Comparison of ENCODE assay signal across 28 mouse cellular contexts in the genomic region with DNA sequence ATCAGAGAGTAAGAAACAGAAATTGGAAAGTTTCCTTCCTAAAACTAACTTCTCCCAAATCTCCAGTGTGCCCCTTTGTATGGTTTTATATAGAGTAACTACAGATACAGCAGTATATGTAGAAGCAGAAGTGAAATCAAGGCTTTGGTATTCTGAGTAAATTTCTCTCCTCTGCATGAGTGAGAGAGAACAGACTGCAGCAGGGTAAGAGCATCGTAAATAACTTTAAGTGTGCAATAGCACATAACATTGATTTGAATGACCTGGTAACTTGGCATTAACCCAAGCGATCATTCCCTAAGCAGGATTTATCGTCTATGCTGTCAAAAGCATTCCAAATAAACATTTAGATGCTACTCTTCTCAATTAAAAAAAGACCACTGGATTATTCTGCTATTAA. TPM values are rescaled to one million over a fixed set of nuclear protein-coding genes. Genes with fewer than 3 reads are reported as not detected.
A peak's percentile ranks its signal among the peaks of the same experiment; 100 is the strongest.
DNase-seq lines count a peak whose midpoint lies in the region; ATAC-seq and TF ChIP-seq lines count a peak whose summit lies in the region.
"Had no signal": no experiment of that assay in that cellular context is flagged by ENCODE, and none has a peak within 500 bp of the region (broad histone marks: within the 10 kb centered on the region; RNA-seq: fewer than 3 reads in every experiment).

No protein-coding gene starts in this region.

- TF ChIP-seq CTCF in lung, embryonic 14.5 days (IDR thresholded peaks at IDR 0.05; ENCODE audit: low read depth) = no peak

- no peak overlapping the region for H3K27ac ChIP-seq in kidney, embryonic 15.5 days
- H3K27ac ChIP-seq in lung, embryonic 14.5 days (ENCODE audit: low read depth) = no peak overlapping the region
- H3K27ac ChIP-seq in neural tube, embryonic 15.5 days (replicated peaks) = no peak overlapping the region
- H3K27ac ChIP-seq: heart, embryonic 13.5 days; hindbrain, embryonic 14.5 days; limb, embryonic 12.5 days; liver, embryonic 13.5 days had no signal

- H3K36me3 ChIP-seq in kidney, embryonic 15.5 days = no peaks in the 10 kb centered on the region
- H3K36me3 ChIP-seq in lung, embryonic 14.5 days (ENCODE audit: insufficient read depth) = no peaks in the 10 kb centered on the region
- no peaks in the 10 kb centered on the region for H3K36me3 ChIP-seq in neural tube, embryonic 15.5 days
- H3K36me3 ChIP-seq: heart, embryonic 13.5 days; limb, embryonic 12.5 days; liver, embryonic 13.5 days had no signal

- no peaks in the 10 kb centered on the region for H3K4me1 ChIP-seq in kidney, embryonic 15.5 days
- no peaks in the 10 kb centered on the region for H3K4me1 ChIP-seq in lung, embryonic 14.5 days (ENCODE audit: insufficient read depth)
- H3K4me1 ChIP-seq in neural tube, embryonic 15.5 days = no peaks in the 10 kb centered on the region
- H3K4me1 ChIP-seq: heart, embryonic 13.5 days; limb, embryonic 12.5 days; liver, embryonic 13.5 days had no signal

- H3K4me2 ChIP-seq in kidney, embryonic 15.5 days = no peak overlapping the region
- no peak overlapping the region for H3K4me2 ChIP-seq in lung, embryonic 14.5 days
- no peak overlapping the region for H3K4me2 ChIP-seq in neural tube, embryonic 15.5 days
- H3K4me2 ChIP-seq: heart, embryonic 13.5 days; hindbrain, embryonic 14.5 days; limb, embryonic 12.5 days; liver, embryonic 13.5 days had no signal

- peak; percentile 66; the same call in 1 of the 2 replicates for ATAC-seq in kidney, embryonic 15.5 days (replicated peaks; ENCODE audit: low FRiP score)
- ATAC-seq in lung, embryonic 14.5 days (ENCODE audit: insufficient read depth) = peak; percentile 71; the same call in 1 of the 2 replicates
- peak; percentile 58 for ATAC-seq in megakaryocyte, adult 5-6 weeks (ENCODE audit: poor library complexity, severe bottlenecking)
- ATAC-seq in neural tube, embryonic 15.5 days (ENCODE audit: low FRiP score) = peak; percentile 55; the same call in 1 of the 2 replicates
- ATAC-seq: forebrain, embryonic 16.5 days; Patski had no signal

- no peak overlapping the region for H3K4me3 ChIP-seq in kidney, embryonic 15.5 days (replicated peaks)
- no peak overlapping the region for H3K4me3 ChIP-seq in lung, embryonic 14.5 days (ENCODE audit: low read depth, low read length)
- no peak overlapping the region for H3K4me3 ChIP-seq in neural tube, embryonic 15.5 days (replicated peaks)
- H3K4me3 ChIP-seq: erythroblast, embryonic 14.5 days; heart, embryonic 13.5 days; limb, embryonic 12.5 days; liver, embryonic 13.5 days had no signal

- H3K27me3 ChIP-seq in kidney, embryonic 15.5 days = no peaks in the 10 kb centered on the region
- no peaks in the 10 kb centered on the region for H3K27me3 ChIP-seq in lung, embryonic 14.5 days (ENCODE audit: insufficient read depth, low read length)
- no peaks in the 10 kb centered on the region for H3K27me3 ChIP-seq in neural tube, embryonic 15.5 days (replicated peaks)
- H3K27me3 ChIP-seq: heart, embryonic 13.5 days; limb, embryonic 12.5 days; liver, embryonic 13.5 days had no signal

- intact Hi-C loops in left cerebral cortex, postnatal 4 days (cut with DNase I) = no loop called here

- H3K9me3 ChIP-seq in kidney, embryonic 15.5 days (replicated peaks) = no peaks in the 10 kb centered on the region
- no peaks in the 10 kb centered on the region for H3K9me3 ChIP-seq in lung, embryonic 14.5 days (ENCODE audit: low read depth, low read length)
- H3K9me3 ChIP-seq in neural tube, embryonic 15.5 days (replicated peaks) = no peaks in the 10 kb centered on the region
- H3K9me3 ChIP-seq: heart, embryonic 13.5 days; limb, embryonic 12.5 days; liver, embryonic 13.5 days had no signal

- DNase-seq in kidney, postnatal 14 days = no peak
- DNase-seq in lung, embryonic 14.5 days = peak; percentile 77
- no peak for DNase-seq in lung, postnatal 25 days (ENCODE audit: low spot score)
- no peak for DNase-seq in layer of hippocampus, postnatal 14 days (ENCODE audit: low spot score in 2 of 2)
- DNase-seq in left cerebral cortex, postnatal 4 days = no peak
- DNase-seq: adrenal gland, postnatal 14 days; cerebellum, adult 11 months; cerebellum, adult 9-11 months; heart, postnatal 10 days; kidney, adult 11 months; kidney, postnatal 25 days; layer of hippocampus, postnatal 36 days; liver, embryonic 13.5 days; lung, adult 18-20 months; lung, postnatal 14 days; midbrain, embryonic 14.5 days; right cerebral cortex, postnatal 25 days; thymus, adult 2 months; thymus, postnatal 36 days had no signal

- 30% methylated on average over 3 of the region's 3 CpGs for WGBS in kidney, embryonic 15.5 days
- WGBS in lung, embryonic 14.5 days = 31% methylated on average over 3 of the region's 3 CpGs
- WGBS in neural tube, embryonic 15.5 days = 28% methylated on average over 3 of the region's 3 CpGs

- no peak overlapping the region for H3K9ac ChIP-seq in kidney, embryonic 15.5 days
- no peak overlapping the region for H3K9ac ChIP-seq in lung, embryonic 14.5 days
- H3K9ac ChIP-seq in neural tube, embryonic 15.5 days (replicated peaks) = no peak overlapping the region
- H3K9ac ChIP-seq: heart, embryonic 13.5 days; hindbrain, embryonic 14.5 days; limb, embryonic 12.5 days; liver, embryonic 13.5 days had no signal

RNA-seq across cellular contexts. Expression of a gene that starts 18.7 kb away (rescaled TPM):
- 128 and 137 TPM in 2 replicates for polyA plus RNA-seq in kidney, embryonic 15.5 days (2015; fragmentation: Nextera tagmentation; extraction: Ambion mirVana)
- polyA plus RNA-seq in lung, embryonic 14.5 days (2014; fragmentation: Nextera tagmentation; extraction: Ambion mirVana) = 124 and 125 TPM in 2 replicates
- 78.4 and 110 TPM in 2 replicates for total RNA-seq in megakaryocyte, adult 5-6 weeks (2015)
- 78.6 and 83.2 TPM in 2 replicates for total RNA-seq in megakaryocyte, adult 5-6 weeks (2017)
- polyA plus RNA-seq in neural tube, embryonic 15.5 days (2015; fragmentation: Nextera tagmentation; extraction: Ambion mirVana) = 100 and 108 TPM in 2 replicates
- total RNA-seq in layer of hippocampus, postnatal 14 days (2021) = 10 to 100 TPM; 51.2 to 60.2 TPM
- 10 to 100 TPM; 49.2 to 53.4 TPM for total RNA-seq in left cerebral cortex, postnatal 4 days (2021)
